Mouse (Mus musculus) heart, adult 18-20 months (tissue): ENCODE measurements at regions not wholly inside any gene's neighbourhood (a gene's known extent, or its start where the extent isn't known, plus 50 kb on each side); places are given as distances from the start of the nearest gene placed in this dataset.

Source experiments
- DNase-seq, 2 experiments: peaks; one replicate each; pipeline ENCODE4 v3.0.0; 2021 to 2022; ENCODE audit warnings: mixed read lengths in 1 of 2

DNA sequence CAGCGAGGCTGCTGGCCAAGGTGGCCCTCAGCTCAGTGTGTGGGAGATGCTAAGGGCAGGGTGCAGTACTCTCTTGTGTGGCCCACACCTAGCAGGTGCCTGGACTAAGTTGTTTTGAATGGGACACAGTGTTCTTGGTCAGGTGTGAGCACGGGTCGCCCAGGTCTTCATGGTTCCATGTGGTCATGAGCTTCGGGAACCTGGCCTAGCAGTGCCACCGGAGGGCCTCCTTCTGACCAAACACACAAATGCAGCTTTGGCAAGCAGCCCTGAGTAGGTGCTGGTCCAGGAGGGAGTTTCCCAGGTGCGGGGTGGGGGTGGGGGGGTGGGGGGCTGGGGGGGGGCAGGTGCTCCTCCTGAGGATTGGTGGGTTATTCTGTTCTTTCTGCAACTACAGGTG is 127.6 kb downstream of the Gadd45g start:
- no peak for DNase-seq

DNA sequence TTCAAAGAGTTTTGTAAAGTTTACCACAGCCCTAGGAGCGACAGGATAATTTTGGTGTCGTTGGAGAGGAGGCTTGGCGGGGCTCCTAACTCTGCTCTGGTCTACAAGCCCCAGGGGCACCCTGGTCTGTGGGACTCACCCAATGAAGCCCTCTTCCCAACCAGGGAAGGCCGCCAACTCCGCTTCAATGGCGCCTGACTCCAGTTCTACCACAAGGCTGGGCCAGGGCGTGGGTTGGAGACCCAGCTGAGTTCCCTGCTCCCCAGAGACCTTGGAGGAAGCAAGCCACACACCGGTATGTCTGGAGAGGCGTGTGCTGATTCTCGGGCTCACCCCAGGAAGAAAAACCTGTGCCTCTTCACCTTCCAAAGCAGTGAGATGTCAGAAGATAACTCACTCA is 128.9 kb downstream of the Gadd45g start:
- DNase-seq = peak; percentile 30 to 32

DNA sequence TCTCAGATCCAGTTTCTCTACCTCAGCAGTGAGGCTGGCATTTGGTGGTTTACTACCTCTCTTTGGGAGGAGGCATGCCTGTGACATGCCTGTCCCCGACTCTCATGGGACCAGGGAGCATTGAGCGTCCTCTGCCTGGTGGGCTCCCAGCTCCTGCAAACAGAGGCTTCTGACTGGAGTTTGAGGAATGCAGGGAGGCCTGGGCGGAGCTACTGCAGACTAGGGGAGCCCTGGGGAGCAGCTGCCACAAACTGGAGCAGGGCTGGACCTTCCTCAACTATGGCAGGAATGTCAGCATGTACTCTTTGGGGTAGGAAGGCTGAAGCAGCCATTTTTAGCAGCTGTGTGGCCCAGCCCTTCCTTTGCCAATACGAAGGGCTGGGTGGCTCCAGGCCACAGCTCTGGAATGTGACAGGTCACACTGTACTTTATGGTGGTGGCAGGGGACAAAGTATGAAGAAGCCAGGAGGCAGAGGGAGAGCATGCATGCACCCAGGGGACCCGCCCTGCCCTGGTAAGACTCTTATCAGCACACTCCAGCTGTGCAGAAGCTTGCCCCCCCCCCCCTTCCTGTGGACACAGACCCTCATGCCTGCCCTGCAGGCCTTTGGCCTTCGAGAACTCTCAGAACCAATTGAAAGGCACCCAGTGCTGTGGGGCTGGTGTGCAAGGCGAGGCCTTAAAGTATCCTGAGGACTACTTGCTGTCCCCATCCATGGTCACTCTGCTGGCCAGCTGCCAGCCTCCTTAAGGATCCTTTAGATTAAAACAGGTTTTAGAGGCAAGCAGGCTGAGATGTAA is 129.5 kb downstream of the Gadd45g start:
- DNase-seq = peak; percentile 72 to 85

DNA sequence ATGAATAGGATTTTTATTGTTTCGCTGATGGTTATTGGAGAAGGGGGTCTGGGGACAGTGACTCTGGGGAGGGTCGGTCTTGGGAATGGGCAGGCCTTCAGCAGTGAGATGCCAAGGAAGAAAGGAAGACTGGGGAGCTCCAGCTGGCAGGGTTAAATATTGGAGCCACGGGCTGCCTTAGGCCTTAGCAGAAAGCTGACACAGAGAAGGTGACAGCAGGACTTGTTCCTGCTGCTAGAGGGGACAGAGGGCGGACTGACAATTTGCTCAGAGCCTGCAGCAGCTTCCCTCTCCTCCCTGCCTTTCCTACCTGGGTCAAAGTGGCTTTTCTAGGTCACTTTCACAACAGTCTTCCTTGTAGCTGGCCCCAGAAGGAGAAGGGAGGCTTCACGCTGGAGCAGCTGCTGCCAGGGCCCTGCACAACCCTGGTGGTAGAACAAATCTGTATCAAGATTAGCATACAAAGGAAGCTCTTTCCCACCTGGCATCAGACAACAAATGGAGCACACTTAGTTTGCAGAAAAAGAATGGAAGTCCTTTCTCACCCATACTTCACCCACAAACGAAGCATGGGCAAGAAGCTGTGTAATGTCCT is 130.2 kb downstream of the Gadd45g start:
- no peak for DNase-seq

DNA sequence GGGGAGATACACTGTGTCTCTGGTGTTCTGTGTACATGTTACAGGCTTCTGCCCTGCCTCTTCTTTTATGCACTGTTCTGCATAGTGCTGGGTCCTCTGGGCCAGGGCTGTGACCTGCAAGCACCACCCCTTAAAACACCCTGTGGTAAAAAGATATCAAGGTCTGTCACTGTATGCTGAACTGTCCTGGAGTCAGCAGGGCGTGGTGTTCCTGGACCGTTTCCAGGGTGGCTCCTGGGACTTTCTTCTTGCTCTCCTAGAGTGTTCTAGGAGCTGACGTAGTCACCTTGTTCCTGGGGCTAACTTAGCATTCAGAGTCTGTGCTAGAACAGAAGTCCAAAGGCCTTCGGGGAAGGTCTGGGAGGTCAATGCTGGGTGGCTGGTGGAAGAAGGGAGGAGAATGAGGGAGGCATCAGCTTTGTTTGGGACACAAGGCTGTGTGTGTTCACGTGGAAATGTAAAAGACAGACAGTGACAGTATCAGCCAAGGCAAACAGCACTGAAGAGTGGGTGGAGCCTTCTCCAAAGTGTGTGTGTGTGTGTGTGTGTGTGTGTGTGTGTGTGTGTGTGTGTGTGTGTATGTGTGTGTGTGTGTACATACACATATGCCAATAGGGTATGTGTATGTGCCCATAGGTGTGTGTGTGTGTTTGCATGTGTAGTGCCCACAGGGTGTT is 133.0 kb downstream of the Gadd45g start:
- peak; percentile 25 to 27 for DNase-seq

DNA sequence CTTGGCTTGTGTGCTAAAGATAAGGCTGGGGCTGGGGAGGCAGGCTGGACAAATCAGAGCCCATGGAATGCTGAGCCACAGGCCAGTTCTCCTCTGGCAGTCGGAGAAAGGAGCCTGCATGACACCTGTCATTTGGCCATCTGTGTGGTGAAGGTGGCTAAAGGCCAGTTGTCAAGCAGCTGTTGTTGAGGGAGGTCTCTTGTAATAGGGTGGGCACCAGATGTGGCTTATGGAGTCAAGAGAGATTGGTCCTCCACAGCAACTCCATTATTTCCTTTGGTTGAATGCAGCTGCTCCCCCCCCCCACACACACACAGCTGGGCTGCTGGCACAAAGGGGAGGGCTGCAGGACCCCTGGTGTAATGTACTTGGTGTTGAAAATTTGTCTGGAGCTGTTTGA is 133.9 kb downstream of the Gadd45g start:
- DNase-seq = no peak

DNA sequence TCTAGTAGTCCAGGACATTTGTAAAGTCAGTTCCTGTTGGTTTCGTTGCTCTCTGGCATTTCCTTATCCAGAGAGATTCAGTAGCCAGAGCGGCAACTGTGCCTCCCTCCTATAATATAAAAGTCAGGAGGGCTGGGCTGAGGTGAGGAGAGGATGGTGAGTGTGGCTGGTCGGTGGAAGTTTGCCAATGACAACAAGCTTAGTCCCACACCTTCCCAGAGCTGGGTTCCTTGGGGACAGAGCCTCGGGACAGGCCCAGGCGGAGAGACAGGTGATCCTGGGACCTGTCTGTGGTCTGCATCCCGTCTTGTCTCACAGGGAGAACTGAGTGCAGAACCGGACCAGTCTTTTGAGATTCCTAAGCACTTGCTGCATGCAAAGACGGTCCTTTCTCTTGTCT is 136.5 kb downstream of the Gadd45g start:
- DNase-seq = no peak

DNA sequence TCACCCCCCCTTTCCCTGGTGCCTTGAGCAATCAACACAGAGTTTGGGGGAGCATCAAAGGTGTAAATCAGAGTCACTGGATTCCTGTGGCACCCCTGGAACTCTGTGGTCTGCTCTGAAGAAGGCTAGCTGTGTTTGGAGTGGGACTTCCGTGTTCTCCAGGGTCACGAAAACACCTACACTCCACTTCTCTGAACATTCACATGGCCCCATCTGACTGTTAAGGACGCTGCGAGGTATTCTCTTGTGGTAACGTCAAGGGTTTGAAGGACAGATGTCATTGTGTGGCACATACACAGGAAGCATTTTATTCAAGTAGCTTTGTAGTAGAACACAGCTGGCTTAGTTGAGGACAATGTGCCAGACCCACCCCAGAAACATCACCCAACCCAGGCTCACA is 137.1 kb downstream of the Gadd45g start:
- no peak for DNase-seq

DNA sequence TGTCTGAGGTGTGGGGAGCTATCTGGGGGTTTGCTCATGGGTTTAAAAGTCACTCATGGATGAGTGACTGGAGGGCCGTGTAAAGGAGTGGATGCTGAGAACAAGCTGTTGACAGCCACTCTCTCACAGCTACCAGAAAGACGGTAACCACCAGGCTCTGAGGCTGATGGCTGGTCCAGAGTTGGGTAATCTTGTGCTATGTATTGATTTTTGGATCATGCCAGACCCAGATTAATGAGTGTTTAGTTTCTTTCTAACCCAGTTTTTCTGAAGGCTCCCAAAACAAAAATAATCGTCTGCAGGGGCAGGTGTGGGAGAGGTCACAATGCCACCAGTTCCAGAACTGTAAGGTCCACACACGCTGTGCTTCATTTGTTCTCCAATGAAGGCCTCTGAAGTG is 144.9 kb downstream of the Gadd45g start:
- DNase-seq = no peak

DNA sequence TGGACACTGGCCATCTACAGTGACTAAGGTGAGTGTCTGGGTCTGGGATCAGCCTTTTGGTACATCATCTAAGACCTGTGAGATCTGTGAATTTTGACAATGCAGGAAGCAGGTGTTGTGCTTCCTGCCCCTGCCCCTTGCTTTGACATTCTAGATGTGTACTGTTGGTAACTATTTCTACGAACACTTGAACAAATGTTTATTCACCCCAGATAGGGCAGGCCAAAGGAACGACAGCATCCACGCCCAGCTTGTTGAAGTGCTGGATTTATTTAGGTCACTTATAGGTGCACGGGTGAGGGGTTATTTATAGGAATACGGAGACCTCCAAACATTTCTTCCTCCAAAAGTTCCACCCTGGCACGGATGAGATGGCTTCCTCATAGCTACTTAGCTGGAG is 146.4 kb downstream of the Gadd45g start:
- DNase-seq = no peak

DNA sequence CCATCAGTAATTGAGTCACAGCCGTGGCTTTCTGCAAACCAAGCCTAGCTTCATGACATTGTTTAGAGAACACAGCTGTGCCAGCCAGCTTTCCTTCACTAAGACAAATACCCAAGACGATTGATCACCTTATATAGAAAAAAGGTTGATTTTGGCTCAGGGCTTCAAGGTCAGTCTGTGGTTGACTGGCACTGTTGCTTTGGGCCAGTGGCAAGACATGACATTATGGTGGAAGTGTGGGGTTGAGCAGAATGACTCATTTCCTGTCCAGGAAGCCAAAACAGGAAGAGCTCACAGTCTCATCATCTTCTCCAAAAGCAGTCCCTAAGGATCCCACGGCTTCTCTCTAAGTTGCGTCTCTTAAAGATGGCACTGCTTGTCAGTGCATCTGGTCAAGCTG is 149.7 kb downstream of the Gadd45g start:
- peak in 1 of 2 experiments; percentile 13 for DNase-seq

DNA sequence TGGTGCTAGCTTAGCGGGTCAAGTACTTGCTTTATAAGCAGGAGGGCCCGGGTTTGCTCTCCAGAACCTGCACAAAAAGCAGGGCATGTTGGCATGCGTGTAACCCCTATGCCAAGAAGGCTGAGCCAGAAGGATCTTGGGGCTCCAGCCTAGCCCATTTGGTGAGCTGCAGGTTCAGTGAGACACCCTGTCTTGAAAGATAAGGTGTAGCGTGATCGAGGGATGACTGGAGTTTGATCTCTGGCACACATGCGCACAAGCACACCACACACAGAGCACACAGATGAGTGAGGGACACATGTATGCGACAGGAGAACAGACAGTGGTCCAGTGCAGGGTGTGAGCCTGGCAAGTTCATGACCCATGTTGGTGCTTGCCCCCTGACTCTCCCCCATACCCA is 152.1 kb downstream of the Gadd45g start:
- no peak for DNase-seq

DNA sequence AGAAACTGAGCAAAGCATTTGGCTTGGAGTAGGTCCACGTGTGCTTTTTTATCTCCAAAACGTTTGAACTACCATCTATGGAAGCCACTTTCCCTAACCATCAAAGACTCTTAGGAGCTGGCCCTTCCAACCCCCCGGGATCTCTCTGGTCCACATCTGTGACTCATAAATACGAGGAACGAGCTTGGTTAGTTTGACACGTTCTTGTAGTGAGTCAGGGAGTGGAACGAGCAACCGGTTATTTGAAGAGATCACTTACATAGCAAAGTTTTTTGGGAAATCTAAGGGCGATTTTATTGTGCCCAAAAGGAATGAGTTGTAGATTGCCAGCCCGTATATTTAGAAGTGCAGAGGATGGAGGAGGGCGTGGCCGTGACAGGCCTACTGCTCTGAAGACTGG is 155.3 kb downstream of the Gadd45g start:
- no peak for DNase-seq

DNA sequence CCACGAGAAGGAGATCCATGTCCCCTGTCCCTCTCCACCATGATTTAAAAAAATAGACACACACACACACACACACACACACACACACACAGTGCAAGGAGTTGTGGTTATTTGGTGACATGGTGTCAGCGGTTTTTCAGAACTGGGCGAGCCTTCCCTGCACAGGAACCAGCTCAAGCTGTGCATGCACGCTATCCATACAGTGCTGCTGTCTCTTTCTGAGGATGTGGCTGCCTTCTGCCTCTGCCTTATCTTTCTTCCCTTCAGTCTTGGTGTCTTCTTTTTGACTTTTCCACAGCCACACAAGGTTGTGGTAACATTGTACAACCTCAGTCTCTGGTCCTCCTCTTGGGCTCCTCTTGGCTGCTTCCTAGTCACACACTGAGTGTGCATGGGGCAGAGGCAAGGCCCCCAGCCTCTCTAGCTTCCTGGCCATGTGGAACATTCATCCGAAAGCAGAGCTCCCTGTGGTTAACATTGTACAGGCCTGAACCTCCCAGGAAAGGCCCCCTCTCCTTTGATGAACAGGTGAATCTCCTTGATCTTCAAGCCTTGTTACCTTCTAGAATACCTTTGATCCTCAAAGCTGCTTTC is 157.6 kb downstream of the Gadd45g start:
- DNase-seq = no peak

DNA sequence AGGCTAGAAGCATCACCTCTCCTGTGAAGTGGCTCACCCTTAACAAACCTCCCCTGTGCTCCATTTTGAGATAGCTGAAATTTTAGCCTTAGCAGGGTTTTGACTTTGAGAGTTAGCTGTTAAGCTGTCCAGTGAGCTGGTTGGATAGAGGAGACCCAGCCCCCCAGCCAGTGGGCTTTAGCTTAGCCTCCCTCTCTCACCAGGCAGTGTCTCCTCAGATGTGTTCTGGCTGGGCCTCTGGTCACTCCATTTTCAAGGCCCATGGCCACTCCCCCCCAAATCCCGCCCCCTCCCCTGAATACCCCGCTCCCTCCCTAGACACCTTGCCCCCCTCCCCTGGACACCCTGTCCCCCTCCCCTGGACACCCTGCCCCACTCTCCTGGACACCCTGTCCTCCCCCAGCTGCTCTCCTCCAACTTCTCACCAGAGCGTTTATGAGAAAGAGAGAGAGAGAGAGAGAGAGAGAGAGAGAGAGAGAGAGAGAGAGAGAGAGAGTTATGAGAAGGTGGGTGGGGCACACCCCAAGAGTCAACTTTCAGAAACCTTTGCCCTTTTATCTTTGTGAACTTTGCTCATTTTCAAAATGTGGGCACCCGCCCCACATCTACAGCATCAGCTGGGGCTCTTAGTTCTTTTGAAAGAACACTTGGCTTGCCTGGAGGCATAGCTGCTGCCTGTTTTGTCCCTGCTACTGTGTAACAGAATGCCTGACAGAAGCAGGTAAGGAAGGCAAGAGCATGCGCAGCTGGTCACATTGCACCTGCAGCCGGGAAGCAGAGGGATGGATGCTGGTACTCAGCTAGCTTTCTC is 161.3 kb downstream of the Gadd45g start:
- no peak for DNase-seq

DNA sequence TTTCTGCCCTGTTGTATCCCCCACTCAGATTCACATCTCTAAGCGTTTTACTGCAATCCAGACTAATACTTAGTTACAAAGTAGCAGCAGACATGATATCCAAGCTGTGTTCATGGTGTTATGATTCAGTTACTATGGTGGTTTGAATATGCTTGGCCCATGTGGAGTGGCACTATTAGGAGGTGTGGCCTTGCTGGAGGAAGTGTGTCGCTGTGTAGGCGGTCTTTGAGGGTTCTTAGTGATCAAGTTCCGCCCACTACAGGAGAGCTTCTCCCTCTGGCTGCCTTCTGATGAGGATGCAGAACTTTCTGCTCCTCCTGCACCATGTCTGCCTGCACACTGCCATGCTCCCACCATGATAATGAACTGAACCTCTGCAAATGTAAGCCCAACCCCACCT is 162.8 kb downstream of the Gadd45g start:
- no peak for DNase-seq

DNA sequence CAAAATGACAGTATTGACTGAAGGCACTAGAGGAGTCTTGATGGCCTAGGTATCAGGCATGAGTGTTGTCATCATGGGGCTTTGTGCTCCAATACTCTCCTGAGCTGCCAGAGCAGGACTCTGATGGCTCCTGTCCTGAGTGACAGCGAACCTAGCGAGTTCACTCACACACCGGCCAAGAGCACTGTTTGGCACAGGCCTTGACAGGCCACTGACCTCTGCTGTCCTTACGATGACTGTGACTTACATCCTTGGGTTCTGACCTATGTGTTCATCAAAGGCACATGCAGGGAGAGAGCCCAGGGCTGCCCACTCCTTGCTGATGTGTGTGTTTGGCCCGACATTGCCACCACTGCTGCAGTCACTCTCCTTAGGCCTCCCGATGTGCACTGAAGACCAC is 163.3 kb downstream of the Gadd45g start:
- no peak for DNase-seq

DNA sequence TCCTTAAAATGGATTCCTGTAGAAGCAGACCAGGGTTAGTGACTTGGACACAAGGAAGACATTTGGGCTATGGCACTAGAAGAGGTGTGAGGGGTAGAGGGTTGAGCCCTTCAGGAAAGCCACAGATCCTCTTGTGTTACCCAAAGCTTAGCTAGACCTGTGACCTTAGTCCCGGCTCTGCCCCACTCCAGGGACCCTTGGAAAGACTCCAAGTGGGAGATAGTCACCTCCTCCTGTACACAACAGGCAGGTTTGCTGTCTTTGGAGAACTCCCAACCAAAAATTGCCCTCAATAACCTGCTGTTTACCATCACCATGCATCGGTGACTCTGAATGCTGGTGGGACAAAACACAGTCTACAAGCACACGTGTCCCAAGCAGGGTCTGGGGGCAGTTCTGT is 164.5 kb downstream of the Gadd45g start:
- no peak for DNase-seq

DNA sequence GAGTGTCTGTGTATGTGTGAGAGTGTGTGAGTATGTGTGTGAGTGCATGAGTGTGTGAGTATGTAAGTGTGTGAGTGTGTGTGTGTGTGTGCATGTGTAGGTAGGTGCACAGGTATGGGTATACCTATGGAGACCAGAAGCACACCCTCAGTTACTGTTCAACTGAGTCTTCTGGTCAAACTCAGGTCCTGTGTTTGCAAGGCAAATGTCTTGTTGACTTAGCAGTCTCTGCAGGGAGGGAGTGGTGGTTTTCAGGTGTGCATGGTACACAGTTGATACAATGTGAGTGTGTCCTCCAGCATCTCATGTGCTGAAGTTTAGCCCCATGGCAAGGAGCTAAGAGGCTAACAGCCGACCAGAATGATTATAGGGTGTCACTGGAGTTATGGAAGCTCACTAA is 166.7 kb downstream of the Gadd45g start:
- DNase-seq = no peak

DNA sequence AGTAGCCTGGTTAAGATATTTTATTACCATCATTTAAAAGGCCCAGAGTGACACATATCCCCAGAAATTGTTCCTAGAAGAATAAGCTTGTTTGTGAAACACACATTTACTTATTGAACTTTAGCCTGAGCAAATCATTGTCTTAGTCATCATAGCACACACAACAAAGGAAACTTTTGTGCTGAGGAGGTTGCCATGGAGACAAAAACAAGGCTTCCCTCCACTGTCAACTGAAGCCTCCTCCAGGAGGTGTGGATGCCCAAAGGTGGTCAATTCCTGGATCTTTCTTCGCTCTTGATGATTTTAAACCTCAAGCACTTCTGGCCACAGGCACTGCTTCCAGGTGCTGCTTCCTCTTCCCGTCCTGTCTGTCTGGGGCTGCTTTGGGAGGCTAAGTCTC is 167.3 kb downstream of the Gadd45g start:
- no peak for DNase-seq

DNA sequence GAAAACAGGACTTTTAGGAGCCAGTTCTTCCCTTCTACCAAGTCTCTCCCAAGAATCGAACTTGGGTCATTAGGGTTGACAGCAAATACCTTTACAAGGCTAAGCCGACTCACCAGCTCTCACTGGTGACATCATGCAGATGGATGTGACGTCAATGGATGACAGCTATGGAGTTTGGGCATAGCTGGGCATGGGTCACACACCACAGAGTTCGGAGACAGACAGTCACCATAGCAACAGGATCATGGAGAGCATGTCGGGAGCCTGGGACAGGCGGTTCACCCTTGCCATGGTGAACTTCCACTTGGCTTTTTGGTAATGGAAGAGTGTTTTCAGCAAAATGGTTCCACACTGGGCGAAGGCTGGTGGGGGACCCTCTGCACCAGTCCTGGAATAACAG is 168.1 kb downstream of the Gadd45g start:
- no peak for DNase-seq

DNA sequence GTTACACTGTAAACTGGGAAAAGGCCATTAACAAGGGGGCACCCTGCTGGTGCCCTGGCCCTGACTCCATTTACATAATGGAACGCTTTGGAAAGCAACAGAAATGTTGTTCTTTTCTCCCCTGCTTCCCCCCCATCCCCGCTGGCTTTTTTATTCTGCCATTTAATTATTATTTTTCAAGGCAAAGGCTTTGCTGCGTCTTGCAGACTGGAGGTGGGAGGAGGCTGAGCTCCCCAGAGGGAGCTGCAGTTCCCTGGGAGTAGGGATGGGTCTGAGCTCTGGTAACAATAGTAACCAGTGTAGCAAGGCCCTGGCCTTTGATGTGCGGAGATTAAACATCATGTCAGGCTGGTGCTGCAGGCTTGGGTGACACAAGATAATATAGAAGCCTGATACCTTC is 168.6 kb downstream of the Gadd45g start:
- DNase-seq = no peak
